Mouse (Mus musculus) liver, postnatal 0 days (tissue): ENCODE measurements around the gene Bcl2.

Experiments used
- CTCF ChIP-seq: sonication (generic); IDR thresholded peaks from 2 replicates; pipeline ENCODE4 v1.5.1; 2016; ENCODE audit warnings: antibody characterized with exemption, low read depth
- EP300 ChIP-seq: IDR thresholded peaks from 2 replicates; pipeline ENCODE4 v1.6.1; 2016; ENCODE audit warnings: antibody characterized with exemption, low read depth, mild to moderate bottlenecking

GRCm38 (mm10) chr1:106603406-106603805 is 110.7 kb downstream of the Bcl2 start:
- TF ChIP-seq CTCF (no peak), EP300 (no peak)
